Mouse (Mus musculus) adrenal gland, postnatal 25 days (tissue): Measurements from ENCODE around the gene Gjc1. TPM values are rescaled to one million over a fixed set of nuclear protein-coding genes. Genes with fewer than 3 reads are reported as not detected.
A peak's percentile ranks its signal among the peaks of the same experiment; 100 is the strongest.

Experiments
- DNase-seq: peaks from one replicate; pipeline ENCODE4 v3.0.0; 2021; ENCODE audit warnings: mixed read lengths
- long read RNA-seq: library from polyadenylated mRNA; stranded (forward); transcript quantifications from one replicate; pipeline ENCODE4 v2.0.0, GENCODE M21; 2021
- total RNA-seq: library from RNA; stranded (reverse); gene quantifications from 2 replicates; pipeline ENCODE4 v1.2.3, GENCODE M21; 2021

Gjc1 gene
- total RNA-seq, result 20.0 and 22.7 TPM in 2 replicates
- long read RNA-seq, transcript Gjc1-201 (3 exons, 1,903 nt), result major isoform, 12 of 21 reads
- long read RNA-seq, partial matches to known transcripts, result 0 of 21 reads
- long read RNA-seq, other reads (novel, unspliced or antisense), result 6 of 21 reads

DNA sequence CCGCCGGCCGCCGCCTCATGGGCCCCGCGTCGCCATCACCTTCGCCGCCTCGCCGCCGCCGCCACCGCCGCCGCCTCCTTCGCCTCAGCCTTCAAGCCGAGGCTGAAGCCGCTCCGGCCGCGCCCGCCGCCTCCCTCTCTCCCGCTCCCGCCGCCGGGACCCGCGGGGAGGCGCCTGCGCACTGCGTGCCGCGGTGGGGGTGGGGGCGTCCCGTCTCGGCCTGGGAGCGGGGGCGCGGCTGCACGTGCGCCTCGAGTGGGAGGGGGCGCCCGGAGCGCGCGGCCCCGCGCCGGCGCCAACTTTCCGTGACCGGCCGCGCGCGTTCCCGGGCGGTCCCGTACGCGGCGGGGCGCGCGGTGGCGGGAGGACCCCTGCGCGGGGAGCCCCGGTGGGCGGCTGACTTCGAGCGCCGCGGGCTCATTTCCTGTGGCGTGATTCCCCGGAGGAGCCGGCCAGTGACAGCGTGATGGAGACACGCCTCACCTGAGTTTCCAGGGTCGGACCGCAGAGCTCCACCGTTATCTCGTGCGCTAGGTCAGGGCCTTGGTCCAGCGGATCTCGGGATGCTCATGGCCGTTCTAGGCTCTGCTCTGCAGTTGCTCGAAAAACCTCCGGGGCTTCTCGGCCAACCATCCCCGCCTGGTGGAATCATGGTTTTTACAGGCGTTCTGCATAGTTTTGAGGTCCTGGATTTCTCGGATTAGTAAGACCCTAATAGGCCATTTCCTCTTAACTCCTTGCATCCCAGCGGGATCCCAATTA is at the start of gene Gjc1:
Gene Gjc1 (minus strand): TSS at position 680 of the 762 bp plus-strand sequence.
- DNase-seq, result peak; percentile 86

DNA sequence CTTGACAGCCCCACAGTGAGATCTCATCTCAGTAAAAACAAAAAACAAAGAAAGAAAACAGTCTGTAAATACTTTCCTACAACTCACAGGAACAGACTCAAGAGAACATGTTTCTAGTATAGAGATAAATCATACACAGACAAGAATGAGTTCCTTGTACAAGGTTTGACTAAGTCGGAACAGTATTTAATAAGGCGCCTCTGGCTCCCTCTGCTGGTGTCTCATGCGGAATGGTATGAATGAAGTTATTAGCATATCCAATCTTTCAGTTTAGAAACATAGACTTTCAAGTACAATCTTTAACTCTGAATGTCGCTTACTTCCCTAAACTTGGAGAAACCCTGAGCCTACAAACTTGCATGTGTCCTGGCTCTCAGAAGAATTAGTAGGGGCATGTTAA is 44.8 kb upstream of the Gjc1 start:
- peak; percentile 68 for DNase-seq

DNA sequence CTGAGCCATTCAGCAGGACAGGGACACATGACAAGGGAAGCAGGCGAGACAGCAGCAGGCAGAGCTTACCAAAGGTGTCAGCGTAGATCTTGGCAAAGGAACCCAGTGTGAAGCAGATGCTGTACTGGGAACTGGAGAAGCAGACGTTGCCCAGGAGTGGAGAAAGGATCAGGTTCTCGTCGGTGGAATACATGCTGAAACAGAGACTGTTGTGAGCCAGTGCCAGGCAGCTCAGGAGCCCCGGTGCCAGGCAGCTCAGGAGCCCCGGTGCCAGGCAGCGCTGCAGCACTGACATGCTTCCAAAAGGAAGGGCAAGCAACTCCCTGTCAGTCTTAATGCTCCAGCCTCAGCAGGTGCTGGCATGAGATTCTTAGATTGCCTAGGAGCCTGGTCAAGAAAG is 40.4 kb upstream of the Gjc1 start:
- no peak for DNase-seq

DNA sequence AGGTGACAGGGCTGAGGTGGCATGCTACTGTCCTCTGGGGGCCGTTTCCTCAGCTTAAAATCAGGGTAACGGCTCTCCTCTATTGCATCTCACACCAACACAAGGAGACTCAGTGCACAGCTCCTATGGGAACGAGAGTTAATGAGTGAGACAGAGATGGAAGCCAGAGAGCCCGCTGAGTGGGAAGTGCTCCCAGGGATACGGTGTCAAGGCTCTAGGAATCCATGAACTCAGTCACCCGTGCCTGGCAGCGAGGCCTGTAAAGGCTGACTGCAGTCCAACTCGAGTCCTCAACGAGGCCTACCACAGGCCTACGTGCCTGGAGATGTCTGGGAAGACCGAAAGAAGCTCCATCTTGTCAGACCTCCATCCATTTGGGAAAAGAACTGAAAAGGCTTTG is 39.5 kb upstream of the Gjc1 start:
- DNase-seq, result no peak

DNA sequence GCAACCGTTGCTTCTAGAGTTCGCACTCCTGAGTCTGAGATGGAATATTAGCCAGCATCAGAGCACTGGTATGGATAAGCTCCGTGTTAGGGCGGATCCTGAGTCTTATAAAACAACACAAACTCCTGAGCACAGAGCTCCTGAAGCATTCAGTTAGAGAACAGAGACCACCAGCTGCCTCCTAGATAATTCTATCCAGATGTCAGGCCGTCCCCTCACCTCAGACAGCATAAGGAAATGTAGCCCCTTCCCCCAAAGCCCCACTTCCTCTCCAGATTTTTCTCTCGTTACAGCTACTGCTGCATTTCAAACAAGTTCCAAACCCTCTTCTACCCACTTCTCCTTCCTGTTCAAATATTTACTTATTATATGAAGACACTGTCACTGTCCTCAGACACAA is 36.4 kb upstream of the Gjc1 start:
- DNase-seq, result no peak

GRCm38 (mm10) chr11:102853760-102854159 is 34.3 kb upstream of the Gjc1 start:
- DNase-seq, result no peak

DNA sequence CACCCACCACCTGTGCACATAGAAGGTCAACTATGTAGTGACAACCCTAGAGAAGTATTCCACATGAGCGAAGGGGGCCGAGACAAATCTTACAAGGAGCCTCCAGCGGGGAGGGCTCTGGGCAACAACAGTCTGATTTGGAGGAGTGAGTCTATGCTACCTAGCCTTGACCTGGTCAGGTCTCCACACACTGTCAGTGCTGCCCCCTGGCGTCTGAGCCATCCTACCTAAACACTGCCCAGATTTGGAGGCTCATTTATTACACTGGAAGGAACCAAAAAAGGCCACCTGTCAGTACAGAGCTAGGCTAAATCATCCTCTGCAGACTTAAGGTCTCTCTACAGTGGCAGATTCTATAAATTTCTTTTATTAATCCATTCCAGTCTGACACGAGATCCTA is 32.4 kb upstream of the Gjc1 start:
- DNase-seq, result peak; percentile 86

- DNase-seq, result peak; percentile 29
Measured at GRCm38 (mm10) chr11:102845926-102846325, 26.4 kb upstream of the Gjc1 start.

DNA sequence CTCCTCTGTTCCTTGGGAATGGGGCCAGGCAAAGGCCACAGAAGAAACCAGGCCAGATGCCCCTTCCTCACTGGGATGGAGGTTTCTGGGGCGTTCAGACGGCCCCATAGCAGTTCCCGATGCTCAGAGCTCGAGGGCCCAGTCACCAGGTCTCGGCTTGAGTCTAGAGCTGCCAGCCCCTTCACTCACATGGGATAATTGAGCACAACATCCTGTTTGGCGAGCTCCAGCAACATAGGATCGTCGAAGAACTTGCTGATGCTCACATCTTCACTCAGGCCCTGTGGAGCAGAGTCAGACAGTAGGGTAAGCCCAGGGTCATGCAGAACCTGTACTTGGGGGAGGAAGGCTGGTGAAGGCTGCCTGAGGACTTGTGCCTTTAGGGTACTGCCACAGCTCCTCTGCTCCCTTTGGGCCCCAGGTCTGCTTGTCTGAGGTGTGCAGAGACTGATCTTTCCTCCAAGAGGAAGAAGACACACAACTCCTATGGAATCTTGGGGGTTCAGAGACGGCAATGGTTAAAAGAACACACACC is 19.2 kb upstream of the Gjc1 start:
- DNase-seq, result no peak

DNA sequence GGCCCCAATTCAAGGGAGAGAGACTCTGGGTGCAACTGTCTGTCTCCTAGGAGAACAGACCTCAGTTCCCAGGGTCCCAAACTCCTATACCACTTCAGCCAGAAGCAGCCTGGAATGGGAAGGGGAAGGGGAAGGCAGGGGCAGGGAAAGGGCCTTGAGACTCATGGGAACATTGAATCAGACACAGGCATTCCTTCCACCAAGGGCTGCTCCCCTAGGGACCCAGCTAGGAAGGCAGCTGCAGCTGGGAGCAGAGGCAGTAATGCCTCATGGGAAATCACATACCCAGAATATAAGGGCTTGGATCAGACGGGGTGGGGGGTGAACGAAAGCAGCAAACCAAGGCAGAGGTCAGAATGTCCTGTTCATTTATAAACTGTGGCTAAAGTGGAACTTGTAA is 18.6 kb upstream of the Gjc1 start:
- DNase-seq, result no peak

- DNase-seq, result no peak
Measured at GRCm38 (mm10) chr11:102837385-102837784, 17.9 kb upstream of the Gjc1 start.

DNA sequence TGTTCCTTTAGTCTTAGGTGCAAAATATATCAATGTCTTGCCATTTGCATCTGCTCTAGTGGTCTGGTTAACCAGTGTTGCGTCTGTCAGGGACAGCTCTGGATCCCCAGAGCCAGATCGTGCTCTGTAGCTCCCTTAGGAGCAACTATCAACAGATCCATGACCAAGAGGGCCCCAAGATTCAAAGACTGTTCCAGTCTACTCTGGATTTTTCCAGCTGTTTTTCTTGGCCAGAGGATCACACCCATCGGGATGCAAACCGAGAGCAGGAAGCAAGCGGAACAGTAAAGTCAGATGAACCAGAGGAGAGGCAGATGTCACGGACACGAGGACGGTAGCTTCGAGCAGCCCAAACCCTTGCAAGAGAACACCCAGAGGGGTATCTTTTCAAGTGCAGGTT is 16.6 kb upstream of the Gjc1 start:
- DNase-seq, result no peak

GRCm38 (mm10) chr11:102835549-102835948 is 16.0 kb upstream of the Gjc1 start, which contains the start of gene Higd1b:
Higd1b (plus strand) TSS chr11:102835849.
- no peak for DNase-seq

DNA sequence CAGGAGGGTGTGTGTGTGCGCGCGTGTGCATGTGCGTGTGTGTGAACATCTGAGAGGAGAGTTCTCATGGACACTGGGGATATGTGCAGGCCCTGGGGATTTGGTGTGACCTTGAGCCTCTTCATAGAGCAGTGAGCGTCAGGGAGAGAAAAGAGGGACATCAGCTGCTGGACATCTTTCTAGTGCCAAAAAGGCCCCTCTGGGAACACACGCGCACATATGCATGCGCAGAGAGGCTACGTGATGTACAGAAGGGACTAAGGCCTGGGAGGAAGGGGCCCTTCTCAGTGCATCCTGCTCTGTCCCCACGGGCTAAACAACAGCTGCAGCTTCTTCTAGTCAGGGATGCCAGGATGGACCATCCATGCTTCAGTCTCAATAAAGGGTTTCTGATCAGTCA is 14.7 kb upstream of the Gjc1 start:
- DNase-seq, result no peak

- no peak for DNase-seq
Measured at GRCm38 (mm10) chr11:102832700-102833297, 13.3 kb upstream of the Gjc1 start.

DNA sequence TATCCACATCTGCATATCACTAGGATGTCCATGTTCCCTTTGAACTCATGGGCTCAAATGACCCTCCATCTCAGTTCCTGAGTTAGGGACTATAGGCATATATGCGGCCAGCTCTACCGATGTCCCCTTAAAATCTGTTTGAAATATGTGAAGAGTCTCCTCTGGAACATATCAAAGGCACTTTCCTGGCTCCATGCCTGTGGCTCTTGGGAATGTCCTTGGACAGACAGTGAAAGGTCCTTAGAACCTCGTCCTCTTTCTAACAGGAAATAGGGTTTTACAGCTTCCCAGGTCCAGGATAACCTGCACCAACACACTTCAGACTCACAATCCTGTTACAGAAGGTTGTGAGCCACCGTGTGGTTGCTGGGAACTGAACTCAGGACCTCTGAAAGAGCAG is 10.8 kb upstream of the Gjc1 start:
- DNase-seq, result peak; percentile 70

GRCm38 (mm10) chr11:102827097-102827496 is 7.6 kb upstream of the Gjc1 start:
- no peak for DNase-seq

DNA sequence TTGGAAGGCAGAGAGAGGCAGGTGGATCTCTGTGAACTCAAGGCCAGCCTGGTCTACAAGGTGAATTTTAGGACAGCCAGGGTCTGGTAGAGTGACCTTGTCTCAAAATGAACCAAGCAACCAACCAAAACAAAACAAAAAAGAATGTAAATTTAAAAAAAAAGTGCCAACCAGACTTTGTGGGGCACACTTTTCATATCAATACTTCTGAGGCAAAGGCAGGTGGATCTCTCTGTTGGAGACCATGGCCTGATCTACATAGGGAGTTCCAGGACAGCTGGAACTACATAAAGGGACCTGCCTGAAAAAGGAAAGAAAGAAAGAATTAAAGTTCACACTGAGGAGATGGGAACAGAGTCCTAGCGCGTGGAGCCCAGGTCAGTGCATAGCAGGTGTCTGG is 7.0 kb upstream of the Gjc1 start:
- no peak for DNase-seq

GRCm38 (mm10) chr11:102821231-102821630 is 1.7 kb upstream of the Gjc1 start:
- no peak for DNase-seq

- DNase-seq, result no peak
Measured at GRCm38 (mm10) chr11:102820432-102820831, 932 bp upstream of the Gjc1 start.

DNA sequence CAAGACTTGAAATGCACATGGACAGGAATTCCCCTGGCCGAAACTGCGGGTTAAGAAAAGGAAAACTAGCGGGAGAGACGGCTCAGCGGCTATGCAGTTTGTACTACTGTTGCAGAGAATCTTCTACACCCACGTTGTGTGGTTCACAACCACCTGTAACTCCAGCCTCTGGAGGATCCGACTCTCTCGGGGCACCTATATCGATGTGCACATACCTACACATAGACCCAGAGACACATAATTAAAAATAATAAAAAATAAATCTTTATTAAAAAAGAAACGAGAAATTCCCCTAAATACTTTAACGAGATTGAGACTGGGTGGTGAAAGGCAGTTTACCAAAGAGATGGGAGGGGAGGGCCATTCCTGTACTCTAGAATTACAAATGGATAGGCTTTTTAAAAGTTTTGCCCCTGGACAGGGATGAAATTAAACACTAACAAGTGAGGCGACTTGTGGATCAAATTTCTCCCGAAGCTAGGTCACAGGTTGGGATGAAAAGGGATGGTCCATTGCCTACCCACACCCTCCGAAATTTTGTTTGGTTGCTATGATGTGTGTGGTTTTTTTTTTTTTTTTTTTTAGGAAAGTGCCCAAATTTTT is 384 bp upstream of the Gjc1 start:
- no peak for DNase-seq

DNA sequence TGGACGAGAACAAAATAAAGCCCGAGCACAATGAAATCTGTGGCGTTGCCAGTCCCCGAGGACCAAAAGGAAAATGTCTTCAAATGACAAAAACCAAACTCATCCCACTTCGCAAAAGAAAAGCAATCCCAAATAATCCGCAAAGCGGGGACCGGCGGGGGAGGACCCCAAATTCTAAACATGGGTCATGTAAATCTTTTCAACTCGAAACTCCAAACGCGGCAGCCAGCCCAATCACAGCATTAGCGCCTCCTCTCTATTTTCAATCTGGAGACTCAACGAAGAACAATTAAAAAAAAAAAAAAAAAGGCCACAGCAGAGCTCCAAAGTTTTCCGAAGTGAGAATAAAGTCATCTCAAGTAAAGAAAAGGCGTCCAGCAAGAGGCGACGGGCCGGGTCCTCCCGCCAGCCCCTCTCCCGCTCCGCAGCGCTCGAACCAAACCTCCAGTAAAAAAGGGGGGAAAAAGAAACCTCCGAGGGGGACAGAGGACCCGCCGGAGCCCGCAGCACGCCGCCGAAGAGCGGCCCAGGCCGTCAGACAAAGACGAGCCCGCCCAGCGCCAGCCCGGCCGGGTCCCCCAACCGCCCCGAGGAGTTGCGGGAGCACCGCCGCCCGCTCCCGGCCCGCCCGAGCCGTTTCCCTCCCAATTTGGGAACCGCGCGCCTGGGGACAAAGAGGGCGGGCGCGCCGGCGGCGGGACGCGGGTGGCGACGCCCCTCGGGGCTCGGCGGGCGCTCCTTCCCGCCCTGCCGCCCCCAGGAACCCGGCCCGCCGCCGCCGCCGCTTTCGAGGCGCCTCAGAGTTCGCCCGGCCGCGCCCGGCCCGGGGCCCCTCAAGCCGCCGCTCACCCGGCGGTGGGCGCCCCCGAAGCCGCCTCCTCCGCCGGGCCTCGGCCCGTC is 1.1 kb downstream of the Gjc1 start:
- DNase-seq, result peak; percentile 57
